Mouse (Mus musculus) liver, adult 2 months (tissue): Measurements from ENCODE around the gene Pcnx. TPM values are rescaled to one million over a fixed set of nuclear protein-coding genes. Genes with fewer than 3 reads are reported as not detected.

ENCODE experiments used
- DNase-seq: peaks from one replicate; pipeline ENCODE4 v3.0.0-alpha.2; 2011; ENCODE audit warnings: low read depth, low spot score; ENCODE audit errors: extremely low read depth
- H3K27ac ChIP-seq: fragments of 200-500 bp; replicated peaks from 2 replicates; pipeline ENCODE4 v1.5.1; 2012; ENCODE audit warnings: low read depth, mild to moderate bottlenecking, control low read depth, inconsistent platforms, low read length; ENCODE audit not compliant: insufficient read depth
- H3K27me3 ChIP-seq: fragments of 200-500 bp; 2 replicates; pipeline ENCODE4 v1.6.1; 2012; ENCODE audit warnings: mild to moderate bottlenecking, moderate library complexity, low read length, inconsistent platforms; ENCODE audit not compliant: control insufficient read depth, insufficient read depth
- H3K36me3 ChIP-seq: fragments of 200-500 bp; 2 replicates; pipeline ENCODE4 v1.6.1; 2012; ENCODE audit warnings: low read length, inconsistent platforms; ENCODE audit not compliant: control insufficient read depth, insufficient read depth
- H3K4me1 ChIP-seq: fragments of 200-500 bp; 2 replicates; pipeline ENCODE4 v1.6.1; 2011; ENCODE audit warnings: low read length; ENCODE audit not compliant: control insufficient read depth, insufficient read depth
- H3K4me3 ChIP-seq: fragments of 200-500 bp; 2 replicates; pipeline ENCODE4 v1.5.1; 2011; ENCODE audit warnings: low read depth, mild to moderate bottlenecking, control low read depth, low read length, moderate library complexity; ENCODE audit not compliant: insufficient read depth
- H3K79me2 ChIP-seq: fragments of 200-500 bp; 2 replicates; pipeline ENCODE4 v1.6.1; 2012; ENCODE audit warnings: inconsistent platforms, mild to moderate bottlenecking, low read length, moderate library complexity; ENCODE audit not compliant: control insufficient read depth, insufficient read depth
- H3K9ac ChIP-seq: fragments of 200-500 bp; 2 replicates; pipeline ENCODE4 v1.6.1; 2012; ENCODE audit warnings: low read depth, mild to moderate bottlenecking, control low read depth, inconsistent platforms, low read length
- CTCF ChIP-seq: fragments of 200-500 bp; IDR thresholded peaks from 2 replicates; pipeline ENCODE4 v1.5.1; 2011; ENCODE audit warnings: low read depth, low read length, control low read depth
- POLR2A ChIP-seq: fragments of 200-500 bp; IDR thresholded peaks from 2 replicates; pipeline ENCODE4 v1.6.1; 2011; ENCODE audit warnings: low read length, control low read depth; ENCODE audit not compliant: insufficient read depth; ENCODE audit errors: extremely low read depth
- WGBS: fragments of 180-500 bp; shearing (Covaris S2); methylation state at CpG from one replicate; pipeline ENCODE4 v1.1.7; 2018; 5-methylcytosine and 5-hydroxymethylcytosine counted together
- polyA plus RNA-seq: library from polyadenylated mRNA; depleted of rRNA; stranded (reverse); fragments of >200 nt; gene quantifications from 2 replicates; pipeline ENCODE4 v1.2.3, GENCODE M21; 2012
- total RNA-seq: library from RNA; depleted of rRNA; stranded (reverse); fragments of >200 nt; gene quantifications from 2 replicates; pipeline ENCODE4 v1.2.3, GENCODE M21; 2014

The Pcnx gene
- total and polyA plus RNA-seq, 2 experiments = 10.6 to 14.5 TPM

DNA sequence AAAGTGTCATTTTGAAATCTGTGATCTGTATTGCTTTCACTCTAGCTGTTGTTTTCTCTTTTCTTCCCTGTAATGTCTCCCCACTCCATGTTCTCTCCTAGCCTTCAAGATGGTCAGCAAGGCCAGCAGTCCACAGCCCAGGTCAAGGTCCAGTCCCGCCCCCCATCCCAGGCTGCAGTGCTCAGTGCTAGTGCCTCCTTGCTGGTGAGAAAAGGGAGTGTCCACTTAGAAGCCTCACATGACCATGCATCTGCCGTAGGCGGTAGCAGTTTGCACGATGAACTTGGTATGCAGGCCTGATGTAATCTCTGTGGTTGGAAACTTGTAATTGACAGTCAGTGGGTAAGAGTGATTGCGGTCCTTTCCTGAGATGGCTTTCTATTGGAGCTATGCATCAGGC is 73.6 kb downstream of the Pcnx start:
- DNase-seq = no peak
- H3K36me3 ChIP-seq = peaks cover 3% of the 10 kb centered on the region; the same call in 1 of the 2 replicates
- no peak overlapping the region for H3K4me3 ChIP-seq
- H3K79me2 ChIP-seq = peaks cover 7% of the 10 kb centered on the region; the same call in 1 of the 2 replicates
- WGBS = 71% methylated on average over 5 of the region's 5 CpGs
- H3K27ac ChIP-seq = no peak overlapping the region
- no peak overlapping the region for H3K9ac ChIP-seq
- TF ChIP-seq POLR2A (no peak), CTCF (no peak)
- H3K27me3 ChIP-seq = no peaks in the 10 kb centered on the region
- H3K4me1 ChIP-seq = no peaks in the 10 kb centered on the region

DNA sequence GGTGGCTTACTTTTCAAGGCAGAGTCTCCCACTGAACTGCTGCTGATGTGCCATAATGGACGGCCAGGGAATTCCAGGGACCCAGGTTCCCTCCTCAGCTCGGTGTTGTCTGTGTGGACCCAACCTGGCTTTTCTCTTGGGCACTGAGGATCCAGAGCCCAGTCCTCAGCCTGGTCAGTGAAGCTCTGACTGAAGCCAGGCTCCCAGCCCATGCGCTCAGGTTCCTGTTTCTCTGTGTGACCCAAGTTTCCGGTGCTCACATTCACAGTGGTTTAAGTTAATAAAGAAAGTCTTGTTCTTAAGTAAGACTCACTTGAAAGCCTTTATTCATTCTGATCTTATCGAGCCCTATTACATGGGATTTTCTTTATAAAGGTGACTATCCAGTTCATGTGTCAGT is 74.7 kb downstream of the Pcnx start:
- Histone ChIP-seq H3K4me3 (no peak overlapping the region), H3K79me2 (peaks cover 7% of the 10 kb centered on the region; the same call in 1 of the 2 replicates), H3K27me3 (no peaks in the 10 kb centered on the region), H3K27ac (no peak overlapping the region), H3K4me1 (no peaks in the 10 kb centered on the region), H3K36me3 (peaks cover 3% of the 10 kb centered on the region; the same call in 1 of the 2 replicates), H3K9ac (no peak overlapping the region)
- TF ChIP-seq POLR2A = no peak
- no peak for TF ChIP-seq CTCF
- DNase-seq = no peak
- 93% methylated on average over 5 of the region's 5 CpGs for WGBS

GRCm38 (mm10) chr12:81936066-81936465 is 76.2 kb downstream of the Pcnx start:
- TF ChIP-seq CTCF (no peak), POLR2A (no peak)
- Histone ChIP-seq H3K79me2 (peaks cover 7% of the 10 kb centered on the region; the same call in 1 of the 2 replicates), H3K4me1 (no peaks in the 10 kb centered on the region), H3K36me3 (peaks cover 3% of the 10 kb centered on the region; the same call in 1 of the 2 replicates), H3K4me3 (no peak overlapping the region), H3K9ac (no peak overlapping the region), H3K27me3 (no peaks in the 10 kb centered on the region), H3K27ac (no peak overlapping the region)
- WGBS = 75% methylated on average over 4 of the region's 4 CpGs
- DNase-seq = no peak

- Histone ChIP-seq H3K79me2 (peaks cover 9% of the 10 kb centered on the region; the same call in 1 of the 2 replicates), H3K9ac (no peak overlapping the region), H3K36me3 (no peaks in the 10 kb centered on the region), H3K4me3 (no peak overlapping the region), H3K27me3 (no peaks in the 10 kb centered on the region), H3K4me1 (peaks cover 13% of the 10 kb centered on the region), H3K27ac (no peak overlapping the region)
- TF ChIP-seq CTCF (no peak), POLR2A (no peak)
- no peak for DNase-seq
- 94% methylated on average over 9 of the region's 9 CpGs for WGBS
Measured at GRCm38 (mm10) chr12:81941191-81941590, 81.4 kb downstream of the Pcnx start.

DNA sequence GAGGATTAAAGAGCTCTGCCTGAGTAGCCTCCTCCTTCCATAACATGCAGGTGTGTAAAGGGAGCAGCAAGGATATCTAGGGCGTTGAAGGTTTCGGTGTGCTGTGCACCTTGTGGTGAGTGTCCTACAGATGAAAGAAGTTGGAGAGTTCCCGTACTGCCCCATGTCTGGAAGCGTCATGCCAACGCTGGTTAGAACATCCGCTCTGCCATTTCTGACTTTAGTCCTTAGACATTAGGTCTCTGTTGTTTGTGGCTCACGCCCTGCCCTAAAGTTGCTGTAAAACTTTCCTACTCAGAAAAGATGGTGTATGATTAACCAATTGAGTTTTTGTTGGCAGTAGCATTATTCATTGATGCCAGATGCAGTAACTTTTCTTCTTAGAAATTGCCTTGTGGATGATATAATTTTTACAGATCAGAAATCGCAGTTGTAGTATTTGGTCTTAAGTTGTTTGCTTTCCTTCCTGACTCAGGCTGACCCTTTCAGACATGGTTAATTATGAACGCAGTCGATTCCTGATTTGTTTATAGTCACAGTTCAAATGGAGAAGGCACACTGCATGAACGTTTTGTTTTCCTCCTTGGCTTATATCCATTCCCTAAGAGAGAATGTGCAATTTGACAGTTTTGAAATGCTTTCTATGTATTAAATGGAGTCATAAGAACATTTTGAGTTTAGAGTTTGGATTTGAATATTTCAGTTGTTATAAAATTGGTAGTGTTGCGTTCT is 83.7 kb downstream of the Pcnx start:
- peaks cover 7% of the 10 kb centered on the region; the same call in 1 of the 2 replicates for H3K79me2 ChIP-seq
- H3K36me3 ChIP-seq = peaks cover 2% of the 10 kb centered on the region; the same call in 1 of the 2 replicates
- H3K27me3 ChIP-seq = no peaks in the 10 kb centered on the region
- H3K4me3 ChIP-seq = no peak overlapping the region
- DNase-seq = peak; percentile 99
- peak overlapping the region; percentile 9 for H3K27ac ChIP-seq
- no peak for TF ChIP-seq CTCF
- no peak for TF ChIP-seq POLR2A
- 30% methylated on average over 12 of the region's 12 CpGs for WGBS
- H3K9ac ChIP-seq = no peak overlapping the region
- peaks cover 13% of the 10 kb centered on the region for H3K4me1 ChIP-seq

DNA sequence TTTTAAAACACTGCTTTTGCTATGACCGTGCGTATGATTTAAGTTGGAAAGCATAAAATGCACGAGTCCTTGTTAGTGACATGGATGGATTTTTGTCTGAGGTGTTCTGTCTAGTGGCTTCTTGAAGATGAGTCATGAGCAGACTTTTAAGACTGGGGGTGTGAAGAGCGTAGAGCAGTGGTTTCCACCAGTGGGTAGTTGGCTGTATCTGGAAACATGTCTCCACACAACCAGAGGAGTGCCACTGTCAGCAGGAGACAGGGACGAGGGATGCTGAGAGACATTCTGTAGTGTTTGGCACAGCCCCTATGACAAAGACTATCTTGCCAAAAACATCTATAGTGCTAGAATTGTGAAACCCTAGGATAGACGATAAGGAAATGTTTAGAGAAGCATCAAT is 89.2 kb downstream of the Pcnx start:
- Histone ChIP-seq H3K27ac (no peak overlapping the region), H3K4me3 (no peak overlapping the region), H3K27me3 (no peaks in the 10 kb centered on the region), H3K9ac (no peak overlapping the region), H3K4me1 (peaks cover 15% of the 10 kb centered on the region), H3K79me2 (peaks cover 7% of the 10 kb centered on the region; the same call in 1 of the 2 replicates), H3K36me3 (peaks cover 12% of the 10 kb centered on the region; the same call in 1 of the 2 replicates)
- TF ChIP-seq CTCF = no peak
- TF ChIP-seq POLR2A = no peak
- WGBS = 63% methylated on average over 6 of the region's 6 CpGs
- DNase-seq = peak; percentile 63
